In the genomic region with DNA sequence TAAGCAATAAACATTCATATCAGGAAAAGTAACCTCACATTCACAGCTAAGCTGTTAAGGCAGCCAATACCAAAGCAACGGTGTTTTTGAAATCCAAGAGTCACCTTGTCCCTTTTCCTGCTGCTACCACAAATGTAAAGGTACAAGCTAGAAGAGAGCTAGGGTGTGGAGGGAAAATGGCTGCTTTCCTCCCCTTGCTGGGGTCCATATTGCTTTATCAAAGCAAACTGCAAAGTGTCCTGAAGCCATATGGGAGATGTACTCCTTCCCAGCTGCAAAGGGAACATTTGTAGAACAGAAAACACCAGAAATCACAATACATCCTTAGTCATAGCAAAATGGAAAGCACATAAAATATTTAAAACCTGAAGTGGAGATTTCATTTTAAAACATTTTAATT, we compare ENCODE assay signal across 10 mouse cellular contexts.
DNase-seq lines count a peak whose midpoint lies in the region; ATAC-seq and TF ChIP-seq lines count a peak whose summit lies in the region.
"Had no signal": no experiment of that assay in that cellular context is flagged by ENCODE, and none has a peak within 500 bp of the region (broad histone marks: within the 10 kb centered on the region; RNA-seq: fewer than 3 reads in every experiment).

No protein-coding gene starts in this region.

- no peak for TF ChIP-seq POLR2A in myocyte (IDR thresholded peaks at IDR 0.05; ENCODE audit: insufficient read length, low read depth)

- TF ChIP-seq EP300 in heart, postnatal 0 days (IDR thresholded peaks at IDR 0.05; ENCODE audit: low read depth) = no peak

- DNase-seq in heart, postnatal 0 days (ENCODE audit: low spot score) = no peak
- peak; percentile 19 for DNase-seq in layer of hippocampus, adult 9-11 months
- no peak for DNase-seq in layer of hippocampus, adult 9-10 months (ENCODE audit: low spot score)
- no peak for DNase-seq in cerebellum, adult 8-10 months
- DNase-seq: cerebellum, postnatal 25 days; retina, postnatal 1 day had no signal

- TF ChIP-seq CTCF in heart, postnatal 0 days (IDR thresholded peaks at IDR 0.05; ENCODE audit: low read depth) = no peak

- H3ac ChIP-seq in myocyte (ENCODE audit: control insufficient read depth, insufficient read length) = no peak overlapping the region

- no peak overlapping the region for H3K9ac ChIP-seq in heart, postnatal 0 days (replicated peaks; ENCODE audit: low read depth, low read length)
- no peak overlapping the region for H3K9ac ChIP-seq in heart, embryonic 11.5 days (ENCODE audit: low read depth, low read length)
- H3K9ac ChIP-seq in embryonic facial prominence, embryonic 13.5 days = no peak overlapping the region
- H3K9ac ChIP-seq: liver, embryonic 15.5 days had no signal

- H3K4me2 ChIP-seq in heart, postnatal 0 days (ENCODE audit: low read depth, low read length) = no peak overlapping the region
- H3K4me2 ChIP-seq in heart, embryonic 11.5 days = no peak overlapping the region
- 0 out of 2 replicates have a peak overlapping the region, but pooled peaks have one; percentile 26 for H3K4me2 ChIP-seq in embryonic facial prominence, embryonic 13.5 days
- peak overlapping the region; percentile 64 for H3K4me2 ChIP-seq in myocyte (ENCODE audit: low read depth)
- H3K4me2 ChIP-seq: liver, embryonic 15.5 days had no signal

- H3K36me3 ChIP-seq in heart, postnatal 0 days (replicated peaks; ENCODE audit: control insufficient read depth, insufficient read depth, low read length) = no peaks in the 10 kb centered on the region
- H3K36me3 ChIP-seq in heart, embryonic 11.5 days (ENCODE audit: control insufficient read depth, insufficient read depth, low read length) = no peaks in the 10 kb centered on the region
- no peaks in the 10 kb centered on the region for H3K36me3 ChIP-seq in embryonic facial prominence, embryonic 13.5 days
- H3K36me3 ChIP-seq in myocyte (ENCODE audit: control insufficient read depth, insufficient read depth) = no peaks in the 10 kb centered on the region
- H3K36me3 ChIP-seq: liver, embryonic 15.5 days had no signal

- H3K27ac ChIP-seq in heart, postnatal 0 days (ENCODE audit: low read depth) = peak overlapping the region; percentile 69; the same call in 1 of the 2 replicates
- H3K27ac ChIP-seq in heart, embryonic 11.5 days (ENCODE audit: low read depth, low read length) = no peak overlapping the region
- H3K27ac ChIP-seq in embryonic facial prominence, embryonic 13.5 days = peak overlapping the region; percentile 96
- H3K27ac ChIP-seq: liver, embryonic 15.5 days had no signal

- no peaks in the 10 kb centered on the region for H3K79me2 ChIP-seq in myocyte (ENCODE audit: control insufficient read depth, insufficient read depth)

- ATAC-seq in heart, postnatal 0 days (ENCODE audit: insufficient read depth, low read depth) = no peak
- no peak for ATAC-seq in heart, embryonic 11.5 days (replicated peaks; ENCODE audit: insufficient number of reproducible peaks, low FRiP score, low TSS enrichment)
- no peak for ATAC-seq in embryonic facial prominence, embryonic 13.5 days (ENCODE audit: insufficient number of reproducible peaks, insufficient read depth, low FRiP score, low TSS enrichment, low read depth)

- H3K4me3 ChIP-seq in heart, postnatal 0 days (ENCODE audit: low read depth, low read length) = no peak overlapping the region
- no peak overlapping the region for H3K4me3 ChIP-seq in heart, embryonic 11.5 days (ENCODE audit: low read depth, low read length)
- H3K4me3 ChIP-seq in embryonic facial prominence, embryonic 13.5 days = no peak overlapping the region
- H3K4me3 ChIP-seq in myocyte = no peak overlapping the region
- H3K4me3 ChIP-seq: liver, embryonic 15.5 days had no signal

- no peaks in the 10 kb centered on the region for H3K27me3 ChIP-seq in heart, postnatal 0 days (ENCODE audit: control insufficient read depth, insufficient read depth, low read length)
- no peaks in the 10 kb centered on the region for H3K27me3 ChIP-seq in heart, embryonic 11.5 days (ENCODE audit: control insufficient read depth, insufficient read depth, low read length)
- no peaks in the 10 kb centered on the region for H3K27me3 ChIP-seq in embryonic facial prominence, embryonic 13.5 days
- no peaks in the 10 kb centered on the region for H3K27me3 ChIP-seq in myocyte (ENCODE audit: control insufficient read depth, insufficient read depth, insufficient read length)
- H3K27me3 ChIP-seq: liver, embryonic 15.5 days had no signal

- 0 out of 2 replicates have a peak, but pooled peaks cover 6% of the 10 kb centered on the region for H3K9me3 ChIP-seq in heart, postnatal 0 days (replicated peaks; ENCODE audit: control insufficient read depth, low read length)
- H3K9me3 ChIP-seq in heart, embryonic 11.5 days (replicated peaks; ENCODE audit: control insufficient read depth, low read length) = no peaks in the 10 kb centered on the region
- H3K9me3 ChIP-seq in embryonic facial prominence, embryonic 13.5 days = peaks cover 3% of the 10 kb centered on the region; the same call in 1 of the 2 replicates
- H3K9me3 ChIP-seq: liver, embryonic 15.5 days had no signal

- WGBS in heart, postnatal 0 days = 56% methylated on average over 1 of the region's 1 CpGs
- 84% methylated on average over 1 of the region's 1 CpGs for WGBS in heart, embryonic 11.5 days (ENCODE audit: insufficient replicate concordance)
- WGBS in embryonic facial prominence, embryonic 13.5 days = 63% methylated on average over 1 of the region's 1 CpGs

- peaks cover 17% of the 10 kb centered on the region for H3K4me1 ChIP-seq in heart, postnatal 0 days (ENCODE audit: control insufficient read depth, insufficient read depth)
- peaks cover 15% of the 10 kb centered on the region for H3K4me1 ChIP-seq in heart, embryonic 11.5 days (ENCODE audit: control insufficient read depth, insufficient read depth, low read length)
- H3K4me1 ChIP-seq in embryonic facial prominence, embryonic 13.5 days = peaks cover 35% of the 10 kb centered on the region
- H3K4me1 ChIP-seq: liver, embryonic 15.5 days had no signal

TF ChIP-seq in myocyte, 11 proteins besides CTCF, POLR2A, EP300 and RAD21:
- TF ChIP-seq USF1 (IDR thresholded peaks at IDR 0.05; ENCODE audit: low read depth) = no peak
- TF ChIP-seq TCF12 (IDR thresholded peaks at IDR 0.05; ENCODE audit: insufficient read depth, poor library complexity, severe bottlenecking) = no peak
- TF ChIP-seq CEBPB (IDR thresholded peaks at IDR 0.05; ENCODE audit: insufficient read depth, poor library complexity, severe bottlenecking) = no peak
- TF ChIP-seq E2F4 (IDR thresholded peaks at IDR 0.05; ENCODE audit: insufficient read depth) = no peak

Comparison
In these comparisons a context has a peak if more than half of its experiments do, and no peak if none do; other contexts are left out.
1. H3K4me2 ChIP-seq: peak in embryonic facial prominence, embryonic 13.5 days (single experiment) and myocyte (single experiment); none in heart, postnatal 0 days (single experiment) and heart, embryonic 11.5 days (single experiment).